Mouse (Mus musculus): ENCODE results near the gene Sema4d.

Gene Sema4d

DNA sequence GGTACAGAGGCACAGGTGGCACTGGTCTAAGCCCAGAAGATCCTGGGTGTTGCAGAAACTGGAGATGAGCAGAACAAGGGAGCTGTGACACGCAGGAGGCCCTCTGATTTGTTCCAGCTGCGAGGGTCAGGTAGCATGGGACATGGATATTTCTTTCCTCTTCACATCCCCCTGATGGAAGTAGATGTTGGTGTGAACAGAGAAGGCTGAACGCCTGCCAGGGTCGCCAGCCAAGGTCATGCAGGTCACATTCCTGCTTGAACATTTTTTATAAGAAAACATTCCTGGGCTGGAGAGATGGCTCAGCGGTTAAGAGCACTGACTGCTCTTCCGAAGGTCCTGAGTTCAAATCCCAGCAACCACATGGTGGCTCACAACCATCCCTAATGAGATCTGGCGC lies 66.2 kb downstream of the Sema4d start:
- no peak for DNase-seq (ENCODE audit: low spot score)

DNA sequence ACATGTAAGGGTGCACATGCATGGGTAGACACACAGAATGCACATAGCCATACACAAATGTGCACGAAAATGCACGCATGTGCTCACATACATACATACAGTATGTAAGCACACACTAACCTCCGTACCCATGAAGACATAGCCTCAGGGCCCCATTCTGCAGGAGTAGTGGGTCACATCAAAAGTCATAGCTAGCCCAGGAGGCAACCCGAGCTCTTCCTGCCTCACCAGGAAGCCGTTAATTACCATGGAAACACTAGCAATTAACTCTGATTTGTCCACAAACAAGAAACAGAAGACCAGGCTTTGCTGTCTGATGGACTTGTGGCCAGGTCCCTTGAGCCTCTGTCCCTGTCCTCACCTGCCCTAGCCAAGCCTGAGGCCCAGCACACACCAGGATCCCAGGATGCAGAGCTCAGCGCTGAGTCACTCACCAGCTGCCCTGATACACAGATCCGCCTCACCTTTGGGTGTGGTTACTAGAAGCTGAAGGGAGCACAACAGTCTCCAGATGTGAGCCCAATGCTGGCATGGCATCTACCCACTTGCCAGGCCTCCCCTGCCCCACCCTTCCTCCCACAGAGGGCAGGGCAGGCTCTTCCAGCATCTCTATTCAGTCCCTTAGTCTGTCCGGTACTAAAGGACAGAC lies 67.5 kb downstream of the Sema4d start:
- no peak for DNase-seq (ENCODE audit: low spot score)

DNA sequence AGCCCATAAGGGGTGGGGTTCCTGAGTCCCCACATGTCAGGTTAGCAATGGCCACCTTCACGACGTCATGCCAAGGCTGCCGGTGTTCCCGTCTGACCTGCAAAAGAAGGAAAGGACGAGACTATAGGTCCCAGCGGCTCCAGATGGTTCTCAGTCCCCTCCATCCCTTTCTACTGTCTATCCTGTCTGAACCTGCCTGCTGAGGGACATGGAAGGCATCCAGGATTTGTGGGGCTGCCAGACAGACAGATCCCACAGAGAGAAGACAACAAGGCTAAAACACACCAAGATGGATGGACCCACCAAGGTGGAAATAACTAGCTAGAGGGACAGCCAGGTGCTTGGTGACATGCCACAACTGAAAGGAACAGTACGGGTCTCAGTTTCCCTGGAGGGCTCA lies 68.1 kb downstream of the Sema4d start:
- DNase-seq (ENCODE audit: low spot score) = no peak

DNA sequence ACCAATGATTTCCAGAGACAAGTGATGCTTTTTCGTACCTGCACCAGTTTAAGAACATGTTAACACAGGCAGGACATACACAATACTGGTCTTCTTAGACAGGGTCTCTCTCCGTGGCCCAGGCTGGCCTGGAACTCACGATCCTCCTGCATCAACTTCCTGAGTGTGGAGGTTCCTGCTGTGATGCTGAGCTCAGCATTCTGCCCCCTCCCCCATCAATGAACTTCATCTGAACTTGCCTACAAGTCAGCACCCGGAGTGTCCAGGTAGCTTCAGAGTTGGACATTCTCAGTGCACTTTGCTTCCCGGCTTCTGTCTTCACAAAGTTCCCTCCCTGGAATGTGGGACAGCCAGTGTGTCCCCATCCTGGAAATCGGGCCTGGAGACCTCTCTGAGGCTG lies 69.0 kb downstream of the Sema4d start:
- no peak for DNase-seq (ENCODE audit: low spot score)

DNA sequence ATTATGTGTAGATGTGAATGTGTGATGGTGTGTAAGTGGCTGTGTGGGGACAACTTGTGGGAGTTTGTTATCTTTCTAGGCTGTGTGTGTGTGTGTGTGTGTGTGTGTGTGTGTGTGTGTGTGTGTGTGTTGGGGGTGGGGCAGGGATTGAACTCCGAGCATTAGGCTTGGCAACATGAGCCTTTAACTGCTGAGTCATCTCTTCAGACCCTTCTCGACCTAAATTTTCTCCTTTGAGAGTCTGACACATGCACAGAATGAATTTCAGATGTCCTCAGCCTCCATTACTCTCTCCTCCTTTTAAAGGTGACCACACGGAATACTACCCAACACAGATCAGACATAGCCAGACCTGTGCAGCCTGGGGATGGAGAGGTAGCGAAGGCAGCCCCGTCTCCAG lies 70.4 kb downstream of the Sema4d start:
- DNase-seq (ENCODE audit: low spot score) = no peak

DNA sequence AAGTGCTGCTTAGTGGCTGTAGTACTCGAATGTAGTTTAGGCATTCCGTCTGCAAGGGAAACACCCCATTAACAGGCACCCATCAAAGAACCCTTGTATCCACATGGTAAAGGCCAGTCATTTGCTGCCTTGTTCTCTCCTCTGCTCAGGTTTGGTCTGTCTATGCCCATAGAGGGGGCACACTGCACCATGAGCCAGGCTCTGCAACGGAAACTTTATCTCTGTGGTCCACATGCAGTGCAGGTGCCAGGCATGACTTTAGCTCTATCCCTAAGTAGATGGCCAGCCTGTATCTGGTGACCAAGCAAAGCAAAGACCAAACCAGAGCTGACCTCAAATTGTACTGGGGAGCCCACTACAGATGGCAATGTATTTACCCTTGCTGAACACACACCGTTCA lies 73.0 kb downstream of the Sema4d start:
- DNase-seq (ENCODE audit: low spot score) = no peak

DNA sequence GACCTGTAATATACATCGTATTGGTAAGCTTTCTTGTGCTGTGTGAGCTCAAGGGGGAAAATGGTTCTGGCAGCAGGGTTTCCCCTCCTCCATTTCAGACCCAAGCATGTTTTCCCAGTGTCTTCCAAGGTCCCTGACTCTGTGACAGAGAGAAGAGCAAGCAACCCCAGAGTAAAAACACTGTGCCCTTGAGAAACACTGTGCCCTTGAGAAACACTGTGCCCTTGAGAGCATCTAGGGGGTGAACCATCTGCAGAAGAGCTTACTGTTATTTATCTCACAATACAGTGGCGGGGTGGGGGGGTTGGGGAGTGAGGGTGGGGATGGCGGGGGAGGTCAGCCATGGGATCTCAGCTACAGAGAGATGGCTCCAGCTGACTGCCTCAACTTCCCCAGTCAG lies 74.3 kb downstream of the Sema4d start:
- no peak for DNase-seq (ENCODE audit: low spot score)

DNA sequence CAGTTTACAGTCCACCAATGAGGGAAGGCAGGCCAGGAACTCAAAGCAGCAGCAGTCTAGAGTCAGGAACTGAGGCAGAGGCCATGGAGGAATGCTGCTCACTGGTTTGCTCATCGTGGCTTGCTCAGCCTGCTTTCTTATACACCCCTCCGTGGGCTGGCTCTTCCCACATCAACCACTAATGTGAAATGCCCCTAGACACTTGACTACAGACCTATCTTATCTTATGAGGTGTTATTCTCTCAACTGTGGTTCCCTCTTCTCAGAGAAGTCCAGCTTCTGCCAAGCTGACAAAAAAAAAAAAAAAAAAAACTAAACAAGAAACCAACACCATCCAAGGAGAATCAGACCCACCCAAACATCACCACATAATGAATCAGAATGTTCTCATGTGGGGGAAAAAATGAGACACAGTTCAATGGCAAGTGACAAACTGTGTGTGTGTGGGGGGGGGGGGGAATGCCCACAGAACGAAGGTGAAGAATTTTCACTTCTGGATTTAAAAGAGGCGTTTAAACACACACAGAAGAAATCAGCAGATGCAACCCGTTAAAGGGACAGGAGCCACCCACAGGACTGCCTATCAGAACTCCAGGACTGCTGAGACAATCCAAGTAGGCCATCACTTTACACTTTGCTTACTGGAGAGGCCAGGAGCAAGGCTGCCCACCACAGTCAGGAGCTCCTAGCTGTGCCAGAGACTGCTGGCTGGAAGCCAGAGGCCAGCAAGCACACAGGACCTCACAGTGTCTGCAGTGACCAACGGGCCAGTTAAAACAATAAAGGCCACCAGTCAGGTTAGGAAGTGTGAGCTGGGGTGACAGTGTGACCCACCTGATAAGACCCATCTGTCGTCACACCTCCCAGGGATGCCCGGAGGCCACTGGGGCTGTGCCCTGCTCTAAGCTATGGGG lies 76.9 kb downstream of the Sema4d start:
- no peak for DNase-seq (ENCODE audit: low spot score)

DNA sequence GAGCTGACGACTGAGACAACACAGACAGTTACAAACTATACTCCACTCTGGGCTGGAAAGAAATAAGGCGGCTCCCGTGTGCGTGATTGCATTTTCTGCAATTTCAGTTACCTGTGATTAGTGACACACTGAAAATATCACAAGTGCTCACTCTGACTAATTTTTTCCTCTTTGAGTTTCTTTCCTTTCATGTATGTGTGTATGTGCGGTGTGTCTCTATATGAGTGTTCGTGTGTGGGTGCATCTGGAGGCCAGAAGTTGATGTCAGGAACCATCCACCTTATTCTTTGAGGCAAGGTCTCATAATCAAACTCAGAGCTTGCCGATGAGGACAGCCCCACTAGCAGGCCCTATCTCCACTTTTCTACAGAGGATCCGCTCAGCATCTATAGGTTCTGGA lies 81.5 kb downstream of the Sema4d start:
- DNase-seq (ENCODE audit: low spot score) = no peak

DNA sequence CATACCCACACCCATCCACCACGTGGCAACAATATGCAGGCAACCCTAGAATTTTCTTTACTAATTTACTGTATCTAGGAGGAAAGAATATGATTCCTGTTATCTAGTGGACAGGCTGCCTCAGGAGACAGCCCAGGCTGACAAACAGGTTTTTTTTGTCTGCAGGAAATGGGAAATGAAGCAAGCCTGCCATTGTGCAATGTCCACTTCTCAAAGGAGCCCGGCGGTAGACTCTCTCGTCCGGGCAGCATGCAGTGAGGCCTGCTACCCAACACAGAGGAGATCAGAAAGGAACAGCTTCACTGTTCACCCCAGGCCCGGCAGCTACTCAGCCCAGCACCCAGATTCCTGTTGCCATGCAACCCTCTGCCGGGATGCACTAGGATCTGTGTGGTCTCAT lies 82.8 kb downstream of the Sema4d start:
- DNase-seq (ENCODE audit: low spot score) = peak; percentile 17

DNA sequence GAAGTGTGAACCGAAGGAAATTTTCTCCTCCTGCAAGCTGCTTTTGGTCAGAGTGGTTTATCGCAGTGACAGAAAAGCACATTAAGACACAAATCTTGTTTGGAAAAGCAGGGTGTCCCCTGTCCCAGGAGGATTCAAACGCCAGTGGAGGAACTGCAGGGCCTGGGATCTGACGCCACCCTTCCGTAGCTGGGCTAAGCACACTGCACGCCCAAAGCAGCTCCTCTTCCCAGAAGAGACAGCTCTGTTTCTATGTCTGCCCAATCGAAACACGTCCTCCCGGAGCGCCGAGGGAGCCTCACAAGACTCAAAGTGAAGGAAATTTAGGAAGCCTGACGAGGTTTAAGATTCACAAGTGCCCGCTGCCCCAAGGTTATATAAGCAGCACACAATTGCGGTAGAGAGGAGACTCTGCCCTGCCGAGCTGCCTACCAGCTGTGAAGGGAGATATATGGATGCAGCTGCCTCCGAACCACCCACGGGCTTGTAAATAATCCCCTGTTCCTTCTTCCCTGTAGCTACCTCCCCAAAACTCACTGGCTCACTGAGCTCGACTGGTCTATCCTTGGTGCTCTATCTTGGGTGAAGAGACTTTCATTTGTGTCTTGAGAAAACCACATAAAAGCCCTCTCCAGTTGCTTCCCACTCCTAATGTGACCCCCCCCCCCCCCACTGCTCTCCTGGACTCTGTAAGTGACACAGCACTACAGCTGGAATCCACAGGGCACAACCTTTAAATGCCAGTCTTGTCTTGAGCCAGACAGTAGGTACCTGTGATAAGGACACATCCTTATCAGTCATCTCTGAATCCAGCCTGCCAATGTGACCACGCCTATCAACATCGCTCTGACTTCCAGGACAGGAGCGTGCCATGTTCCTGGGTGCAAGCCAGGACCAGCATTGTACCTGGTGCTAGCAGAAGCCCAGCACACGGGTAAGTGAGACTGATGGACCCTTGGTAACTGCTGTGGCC lies 87.4 kb downstream of the Sema4d start:
- DNase-seq (ENCODE audit: low spot score) = no peak

DNA sequence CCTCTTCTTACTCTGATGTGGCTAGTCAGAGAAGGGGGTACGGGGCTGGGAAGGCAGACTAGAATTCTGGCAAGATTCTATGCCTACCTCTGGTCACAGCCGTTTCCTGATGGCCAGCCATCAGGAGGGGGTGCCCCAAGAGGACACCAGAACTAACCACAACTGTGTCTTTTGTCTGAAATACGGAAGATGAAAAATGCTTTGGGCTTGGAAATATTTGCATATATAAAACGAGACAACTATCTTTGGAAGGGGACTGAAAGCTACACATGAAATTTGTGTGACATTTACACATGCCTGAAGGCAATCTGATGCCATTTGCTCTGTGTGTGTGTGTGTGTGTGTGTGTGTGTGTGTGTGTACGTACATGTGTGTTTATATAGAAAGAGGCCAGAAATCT lies 89.7 kb downstream of the Sema4d start:
- DNase-seq (ENCODE audit: low spot score) = no peak

DNA sequence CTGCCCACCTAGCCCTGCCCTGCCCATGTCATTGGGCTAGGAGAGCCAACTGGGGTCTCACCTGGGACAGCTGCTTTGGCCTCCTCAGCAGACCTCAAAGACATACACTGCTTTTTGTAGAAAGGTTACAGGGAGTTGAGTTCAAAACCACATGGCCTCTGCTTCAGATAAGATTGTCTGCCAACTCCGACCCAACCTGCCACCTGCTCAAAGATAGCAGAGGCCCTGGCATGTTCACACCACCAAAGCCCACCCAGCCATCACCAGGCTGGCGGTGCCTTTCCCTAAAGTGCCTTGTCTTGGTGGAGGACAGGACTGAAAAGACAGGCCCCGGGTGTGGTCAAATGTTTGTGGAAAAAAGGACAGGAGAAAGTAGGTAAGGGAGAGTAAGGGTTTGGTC lies 95.2 kb downstream of the Sema4d start:
- no peak for DNase-seq (ENCODE audit: low spot score)

DNA sequence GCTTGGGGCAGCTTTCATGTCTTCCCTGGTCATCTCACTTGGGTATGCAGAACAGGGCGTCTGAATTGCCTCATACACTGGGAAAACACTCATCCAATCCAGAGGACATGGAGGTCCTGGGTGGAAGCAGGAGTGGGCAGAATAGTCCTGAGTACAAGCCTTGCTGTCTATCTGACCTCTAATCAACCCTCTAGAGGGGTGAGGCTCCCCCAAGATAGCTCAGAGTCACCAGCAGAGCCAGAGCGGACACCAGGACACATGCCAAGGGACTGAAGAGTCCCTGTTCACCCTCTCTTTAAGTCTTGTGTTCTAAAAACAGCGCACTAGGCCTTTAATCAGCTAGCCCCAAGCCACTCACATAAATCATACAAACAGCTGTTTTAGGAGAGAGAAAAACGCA lies 95.7 kb downstream of the Sema4d start:
- DNase-seq (ENCODE audit: low spot score) = no peak

DNA sequence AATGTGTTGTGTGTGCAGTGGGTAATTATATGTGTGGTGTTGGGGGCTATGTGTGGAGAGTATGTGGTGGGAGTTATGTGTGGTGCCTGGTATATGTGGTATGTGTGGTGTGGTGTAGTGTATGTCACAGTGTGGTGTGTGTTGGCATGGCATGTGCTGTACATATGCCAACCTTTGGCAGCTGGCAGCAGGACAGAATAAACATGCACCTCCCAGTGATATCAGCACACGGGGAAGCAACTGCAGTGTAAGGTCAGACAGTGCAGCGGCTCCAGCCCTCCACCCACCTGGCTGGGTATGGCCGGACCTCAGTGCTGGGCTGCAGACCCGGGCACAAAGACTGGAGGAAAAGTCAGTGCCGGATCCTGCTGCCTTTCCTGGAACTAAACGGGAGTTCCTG lies 96.1 kb downstream of the Sema4d start:
- DNase-seq (ENCODE audit: low spot score) = no peak

DNA sequence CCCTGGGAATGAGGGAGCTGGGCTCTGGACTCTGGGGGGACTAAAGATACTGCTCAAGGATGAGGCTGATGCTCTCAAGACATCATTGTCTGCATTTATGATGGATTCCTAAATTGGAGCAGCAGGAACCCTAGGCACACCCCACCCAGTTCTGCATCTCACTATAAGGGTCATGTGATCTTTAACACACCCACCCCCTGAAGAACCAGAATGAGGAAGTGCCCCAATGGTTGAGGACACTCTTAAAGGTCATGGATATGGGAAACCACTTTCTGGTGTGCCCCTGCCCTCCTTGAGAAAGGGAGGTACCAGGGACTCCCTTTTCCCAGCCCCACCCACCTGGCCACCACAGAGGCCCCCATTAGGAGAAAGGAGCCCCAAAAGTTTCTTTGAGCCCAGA lies 97.1 kb downstream of the Sema4d start:
- DNase-seq (ENCODE audit: low spot score) = no peak

DNA sequence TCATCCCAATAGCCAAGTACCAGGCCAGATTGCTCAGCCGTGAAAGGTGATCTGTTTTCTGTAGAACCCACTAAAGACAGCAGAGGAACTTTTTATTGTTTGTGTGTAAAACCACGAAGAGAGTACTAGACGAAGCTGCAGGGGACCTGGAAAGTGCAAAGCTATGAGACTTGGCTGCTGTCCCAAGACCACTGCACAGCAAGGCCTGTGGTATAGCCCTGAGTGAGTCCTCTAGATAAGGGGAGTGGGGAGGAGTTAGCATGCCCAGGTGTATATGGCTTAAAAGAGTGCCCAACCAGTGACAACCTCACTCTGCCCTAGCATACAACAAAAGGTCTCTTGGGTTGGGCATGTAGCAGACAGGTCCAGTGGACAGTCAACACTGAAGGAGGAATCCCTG lies 104.9 kb downstream of the Sema4d start:
- no peak for DNase-seq (ENCODE audit: low spot score)

DNA sequence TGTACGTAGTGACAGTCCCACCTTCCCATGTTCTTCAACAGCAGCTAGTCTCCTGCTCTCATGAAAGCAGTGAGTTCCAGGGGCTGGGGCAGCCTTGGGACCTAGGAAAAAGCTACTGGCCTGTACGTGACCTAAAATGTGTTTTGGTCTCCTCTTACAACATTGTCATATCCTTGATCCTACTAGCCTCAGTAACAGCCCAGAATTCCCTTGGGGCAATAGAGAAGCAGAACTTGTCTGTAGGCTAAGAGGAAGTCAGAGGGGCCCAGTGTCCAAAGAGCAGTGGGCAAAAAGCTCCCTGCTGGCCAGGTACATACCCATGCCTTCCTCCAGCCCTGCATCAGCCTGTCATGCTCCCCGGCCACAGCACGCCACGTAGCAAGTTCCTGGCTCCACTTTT lies 106.6 kb downstream of the Sema4d start:
- no peak for DNase-seq (ENCODE audit: low spot score)

DNA sequence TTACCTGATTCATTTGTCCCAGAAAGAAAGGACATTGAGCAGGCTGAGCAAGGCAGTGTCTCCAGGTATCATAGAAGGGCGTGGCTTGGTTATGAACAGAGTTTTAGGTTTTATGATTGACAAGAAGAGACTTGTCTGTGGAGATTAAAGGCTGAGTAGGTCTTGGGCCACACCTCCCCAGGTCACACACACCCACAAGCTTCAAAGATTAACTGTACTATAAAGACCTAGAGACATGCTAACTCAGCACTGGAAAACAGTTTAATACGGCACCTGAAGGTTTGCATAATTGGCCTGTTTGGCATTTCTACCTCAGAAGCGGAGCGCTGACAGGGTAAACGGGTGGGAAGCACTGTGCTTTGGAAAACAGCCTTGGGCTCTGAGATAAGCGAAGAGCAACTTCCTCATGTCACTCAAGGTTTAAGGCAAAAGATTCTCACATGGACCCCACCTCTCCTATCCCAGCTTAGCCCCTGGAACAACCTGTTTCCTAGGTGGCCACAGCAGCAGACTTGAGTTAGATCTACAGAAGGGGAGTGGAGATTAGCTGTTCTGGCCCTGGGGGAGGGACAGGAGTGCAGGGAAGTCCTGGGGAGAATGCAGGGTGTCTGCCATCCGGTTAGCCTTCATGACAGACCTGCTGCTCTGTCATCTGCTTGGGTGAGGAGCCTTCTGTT lies 108.1 kb downstream of the Sema4d start:
- no peak for DNase-seq (ENCODE audit: low spot score)

DNA sequence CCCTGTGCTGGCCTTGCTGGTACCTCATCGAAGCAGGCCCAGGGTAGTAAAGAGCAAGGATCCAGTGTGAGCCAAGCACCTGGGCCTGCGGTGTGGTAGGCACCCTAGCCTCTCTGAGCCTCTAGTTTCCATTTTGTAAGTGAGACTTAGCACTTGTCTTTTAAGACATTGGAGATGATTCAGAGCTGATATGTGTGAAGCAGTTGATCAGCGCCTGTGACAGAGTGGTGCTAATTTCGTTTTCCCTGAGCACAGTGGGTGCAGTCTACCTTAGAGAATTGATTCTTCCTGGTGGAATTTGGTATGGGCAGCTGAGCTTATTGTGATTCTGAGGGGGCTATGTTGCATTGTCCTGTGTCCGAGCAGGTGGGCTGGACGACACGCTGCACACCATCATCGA lies 111.9 kb downstream of the Sema4d start:
- no peak for DNase-seq (ENCODE audit: low spot score)

DNA sequence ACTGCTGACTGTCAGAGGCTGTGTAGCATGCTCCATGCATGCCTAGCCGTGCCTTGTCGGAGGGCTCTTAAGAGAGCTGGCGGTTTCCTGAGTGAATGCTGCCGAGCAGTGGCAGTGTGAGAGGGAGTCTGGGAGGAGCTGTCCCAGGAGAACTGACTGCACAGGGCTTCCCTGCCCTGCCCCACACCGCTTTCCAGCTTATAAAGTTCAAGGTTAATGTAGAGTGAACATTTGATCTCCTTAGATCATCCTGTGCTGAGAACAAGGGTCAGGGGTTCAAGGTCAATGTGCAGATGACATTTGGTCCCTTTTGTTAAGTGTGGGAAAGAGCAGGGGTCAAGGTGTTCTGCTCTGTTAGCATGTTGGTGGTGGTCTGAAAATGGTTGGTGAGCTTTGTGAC lies 112.5 kb downstream of the Sema4d start:
- no peak for DNase-seq (ENCODE audit: low spot score)

DNA sequence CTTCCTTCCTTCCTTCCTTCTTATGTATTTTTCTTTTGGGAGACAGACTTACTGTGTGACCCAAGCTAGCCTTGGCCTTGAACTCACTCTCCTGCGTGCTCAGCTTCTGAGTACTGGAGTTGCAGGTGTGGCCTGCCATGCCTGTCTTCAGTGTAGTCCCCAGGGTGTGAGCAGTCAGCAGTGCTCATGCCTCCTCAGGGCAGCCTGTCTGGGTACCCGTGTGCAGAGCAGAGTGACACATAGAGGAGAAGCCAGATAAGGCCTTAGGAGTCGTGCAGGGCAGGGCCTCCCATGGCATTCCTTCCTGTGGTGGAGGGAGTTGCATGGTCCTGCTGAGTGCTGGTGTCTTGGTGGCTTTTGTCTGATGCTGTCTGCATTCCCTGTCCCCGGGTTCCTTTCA lies 114.2 kb downstream of the Sema4d start:
- DNase-seq (ENCODE audit: low spot score) = no peak
